Mouse (Mus musculus) MEL (cell line): ENCODE measurements around the gene Bpifb1. TPM values are rescaled to one million over a fixed set of nuclear protein-coding genes. Genes with fewer than 3 reads are reported as not detected.
A peak's percentile ranks its signal among the peaks of the same experiment; 100 is the strongest.

Source experiments
- DNase-seq: peaks from one replicate; pipeline ENCODE4 v3.0.0; 2011; ENCODE audit warnings: low read depth, low spot score
- H3K27ac ChIP-seq: 2 replicates; pipeline ENCODE4 v1.5.1; 2012; ENCODE audit warnings: low read depth, mild to moderate bottlenecking, control low read depth, low read length, moderate library complexity; ENCODE audit not compliant: control insufficient read depth
- H3K27me3 ChIP-seq, 2 experiments: fragments of 150-350 bp in 1 of 2; sonication (generic) in 1 of 2; 2 replicates each; pipeline ENCODE4 v1.6.1; 2012; ENCODE audit warnings: low read length in 2 of 2, mild to moderate bottlenecking in 2 of 2, improper control_type of control experiment in 1 of 2, moderate library complexity in 1 of 2; ENCODE audit not compliant: insufficient read depth in 2 of 2, control insufficient read depth in 1 of 2
- H3K36me3 ChIP-seq, 2 experiments: 2 replicates each; pipeline ENCODE4 v1.6.1; 2012 to 2014; ENCODE audit warnings: low read length in 2 of 2, improper control_type of control experiment in 1 of 2, inconsistent platforms in 1 of 2, mild to moderate bottlenecking in 1 of 2; ENCODE audit not compliant: insufficient read depth in 2 of 2, control insufficient read depth in 1 of 2
- H3K4me1 ChIP-seq, 2 experiments: fragments of 150-350 bp in 1 of 2; sonication (generic) in 1 of 2; 2 replicates each; pipeline ENCODE4 v1.6.1; 2012; ENCODE audit warnings: low read length in 2 of 2, improper control_type of control experiment in 1 of 2, mild to moderate bottlenecking in 1 of 2; ENCODE audit not compliant: insufficient read depth in 2 of 2, control insufficient read depth in 1 of 2
- H3K4me3 ChIP-seq, 2 experiments: fragments of 150-350 bp in 1 of 2; sonication (generic) in 1 of 2; 2 replicates each; pipeline ENCODE4 v1.5.1; 2012; ENCODE audit warnings: low read depth in 2 of 2, low read length in 2 of 2, mild to moderate bottlenecking in 2 of 2, moderate library complexity in 2 of 2, control low read depth in 1 of 2, improper control_type of control experiment in 1 of 2; ENCODE audit not compliant: control insufficient read depth in 1 of 2, insufficient read depth in 1 of 2
- H3K79me2 ChIP-seq: 2 replicates; pipeline ENCODE4 v1.6.1; 2012; ENCODE audit warnings: mild to moderate bottlenecking, low read length, moderate library complexity; ENCODE audit not compliant: control insufficient read depth, poor library complexity, insufficient read depth
- H3K9ac ChIP-seq: 2 replicates; pipeline ENCODE4 v1.6.1; 2012; ENCODE audit warnings: low read depth, mild to moderate bottlenecking, control low read depth, low read length, moderate library complexity; ENCODE audit not compliant: control insufficient read depth, poor library complexity, severe bottlenecking
- H3K9me3 ChIP-seq: fragments of 150-350 bp; sonication (generic); replicated peaks from 2 replicates; pipeline ENCODE4 v1.6.1; 2012; ENCODE audit warnings: mild to moderate bottlenecking, low read length, improper control_type of control experiment, moderate library complexity; ENCODE audit not compliant: insufficient read depth
- CHD1 ChIP-seq: IDR thresholded peaks from 2 replicates; pipeline ENCODE4 v1.6.1; 2012; ENCODE audit warnings: low read depth, mild to moderate bottlenecking, inconsistent platforms, low read length, improper control_type of control experiment
- CTCF ChIP-seq, 3 experiments: IDR thresholded peaks in 2 of 3; conservative IDR thresholded peaks in 1 of 3; 2 replicates each; pipeline ENCODE4 v1.5.1; 2011 to 2012; ENCODE audit warnings: low read length in 3 of 3, low read depth in 2 of 3, mild to moderate bottlenecking in 2 of 3, improper control_type of control experiment in 1 of 3, inconsistent platforms in 1 of 3, mixed read lengths in 1 of 3, moderate library complexity in 1 of 3; ENCODE audit not compliant: control insufficient read depth in 1 of 3, insufficient read depth in 1 of 3, poor library complexity in 1 of 3, severe bottlenecking in 1 of 3
- ETS1 ChIP-seq: IDR thresholded peaks from 2 replicates; pipeline ENCODE4 v1.6.1; 2012; ENCODE audit warnings: low read depth, mild to moderate bottlenecking, inconsistent platforms, low read length, improper control_type of control experiment, moderate library complexity
- GATA1 ChIP-seq: IDR thresholded peaks from 2 replicates; pipeline ENCODE4 v1.6.1; 2011; ENCODE audit warnings: low read depth, low read length, improper control_type of control experiment
- HCFC1 ChIP-seq: IDR thresholded peaks from 2 replicates; pipeline ENCODE4 v1.6.1; 2012; ENCODE audit warnings: low read depth, mild to moderate bottlenecking, inconsistent platforms, low read length, improper control_type of control experiment, moderate library complexity
- JUND ChIP-seq: IDR thresholded peaks from 2 replicates; pipeline ENCODE4 v1.6.1; 2011; ENCODE audit warnings: low read depth, mild to moderate bottlenecking, improper control_type of control experiment, low read length
- KAT2A ChIP-seq: conservative IDR thresholded peaks from 2 replicates; pipeline ENCODE4 v1.6.1; 2012; ENCODE audit warnings: low read depth, low read length, improper control_type of control experiment, inconsistent platforms
- MAZ ChIP-seq: IDR thresholded peaks from 2 replicates; pipeline ENCODE4 v1.6.1; 2012; ENCODE audit warnings: low read depth, mild to moderate bottlenecking, inconsistent platforms, low read length, improper control_type of control experiment
- MEF2A ChIP-seq: IDR thresholded peaks from 2 replicates; pipeline ENCODE4 v1.6.1; 2014; ENCODE audit warnings: low read depth, mild to moderate bottlenecking, inconsistent platforms, low read length, improper control_type of control experiment; ENCODE audit not compliant: poor library complexity, insufficient replicate concordance, severe bottlenecking; ENCODE audit errors: extremely low read depth
- MYB ChIP-seq: IDR thresholded peaks from 2 replicates; pipeline ENCODE4 v1.6.1; 2011; ENCODE audit warnings: mild to moderate bottlenecking, low read depth, low read length, improper control_type of control experiment
- NELFE ChIP-seq: IDR thresholded peaks from 2 replicates; pipeline ENCODE4 v1.6.1; 2011; ENCODE audit warnings: low read depth, low read length, improper control_type of control experiment
- NRF1 ChIP-seq: IDR thresholded peaks from 2 replicates; pipeline ENCODE4 v1.6.1; 2014; ENCODE audit warnings: low read depth, mild to moderate bottlenecking, inconsistent platforms, low read length, improper control_type of control experiment, moderate library complexity; ENCODE audit not compliant: poor library complexity, insufficient read depth, severe bottlenecking
- POLR2A ChIP-seq, 2 experiments: IDR thresholded peaks; 2 replicates each; pipeline ENCODE4 v1.6.1; 2011 to 2012; ENCODE audit warnings: low read length in 2 of 2, mild to moderate bottlenecking in 2 of 2, control low read depth in 1 of 2, improper control_type of control experiment in 1 of 2, low read depth in 1 of 2, moderate library complexity in 1 of 2; ENCODE audit not compliant: control insufficient read depth in 1 of 2, insufficient read depth in 1 of 2, poor library complexity in 1 of 2
- RAD21 ChIP-seq: IDR thresholded peaks from 2 replicates; pipeline ENCODE4 v1.6.1; 2011; ENCODE audit warnings: mild to moderate bottlenecking, low read depth, low read length, improper control_type of control experiment
- RCOR1 ChIP-seq: IDR thresholded peaks from 2 replicates; pipeline ENCODE4 v1.6.1; 2012; ENCODE audit warnings: low read depth, mild to moderate bottlenecking, inconsistent platforms, low read length, improper control_type of control experiment
- SMC3 ChIP-seq: IDR thresholded peaks from 2 replicates; pipeline ENCODE4 v1.6.1; 2011; ENCODE audit warnings: low read depth, low read length, improper control_type of control experiment
- UBTF ChIP-seq: IDR thresholded peaks from 2 replicates; pipeline ENCODE4 v1.6.1; 2012; ENCODE audit warnings: low read depth, mild to moderate bottlenecking, inconsistent platforms, low read length, improper control_type of control experiment, moderate library complexity, borderline replicate concordance; ENCODE audit not compliant: insufficient read depth
- ZC3H11A ChIP-seq: IDR thresholded peaks from 2 replicates; pipeline ENCODE4 v1.6.1; 2012; ENCODE audit warnings: low read depth, mild to moderate bottlenecking, inconsistent platforms, low read length, improper control_type of control experiment
- ZKSCAN1 ChIP-seq: IDR thresholded peaks from 2 replicates; pipeline ENCODE4 v1.6.1; 2012; ENCODE audit warnings: low read depth, mild to moderate bottlenecking, inconsistent platforms, low read length, improper control_type of control experiment, moderate library complexity
- ZMIZ1 ChIP-seq: IDR thresholded peaks from 2 replicates; pipeline ENCODE4 v1.6.1; 2012; ENCODE audit warnings: low read depth, mild to moderate bottlenecking, inconsistent platforms, low read length, improper control_type of control experiment, moderate library complexity
- polyA plus RNA-seq, 2 experiments: library from polyadenylated mRNA; stranded (reverse) in 1 of 2; unstranded in 1 of 2; fragments of >175 nt in 1 of 2; fragments of >200 nt in 1 of 2; gene quantifications; 2 replicates each; pipeline versions ENCODE4 v1.2.1 to v1.2.4; 2012; ENCODE audit warnings: low replicate concordance in 2 of 2, low read depth in 1 of 2; ENCODE audit not compliant: insufficient read length in 2 of 2, insufficient read depth in 1 of 2, missing spikeins in 1 of 2
- total RNA-seq: library from RNA; depleted of rRNA; stranded (reverse); fragments of 300-350 nt; gene quantifications from 2 replicates; pipeline ENCODE4 v1.2.3, GENCODE M21; 2012

Gene Bpifb1
- total and polyA plus RNA-seq, 3 experiments, result not detected

DNA sequence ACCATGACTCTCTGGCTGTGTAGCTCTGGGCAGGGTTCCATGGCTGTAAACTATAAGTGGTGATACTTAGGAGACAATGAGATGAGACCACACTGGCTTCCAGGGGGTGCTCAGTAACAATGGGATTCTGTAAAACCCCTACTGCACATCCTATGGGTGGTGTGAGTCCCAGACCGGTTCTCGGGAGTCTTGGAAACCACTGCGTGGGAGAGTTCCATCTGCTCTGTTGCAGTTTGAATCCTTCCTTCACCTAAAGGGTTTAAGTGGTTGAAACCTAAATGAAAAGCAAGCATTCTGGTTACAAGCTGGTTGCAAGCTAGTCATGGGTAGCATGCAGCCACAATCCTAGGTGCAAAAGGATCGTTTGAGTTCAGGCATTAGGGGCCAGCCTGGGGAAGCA lies 21.3 kb downstream of the Bpifb1 start:
- no peaks in the 10 kb centered on the region for H3K4me1 ChIP-seq
- TF ChIP-seq POLR2A (IDR thresholded peaks at IDR 0.05; ENCODE audit: control insufficient read depth in 1 of 2, insufficient read depth in 1 of 2, low read depth in 1 of 2, low read length in 2 of 2, poor library complexity in 1 of 2), result no peak
- no peak for TF ChIP-seq JUND
- TF ChIP-seq MAZ, result no peak
- TF ChIP-seq ZC3H11A, result no peak
- TF ChIP-seq ZMIZ1, result no peak
- no peak for TF ChIP-seq CTCF (IDR thresholded peaks at IDR 0.05 in 2 of 3, conservative IDR thresholded peaks at IDR 0.05 in 1 of 3; ENCODE audit: control insufficient read depth in 1 of 3, insufficient read depth in 1 of 3, low read depth in 2 of 3, low read length in 3 of 3, poor library complexity in 1 of 3, severe bottlenecking in 1 of 3)
- H3K9me3 ChIP-seq, result no peaks in the 10 kb centered on the region
- no peaks in the 10 kb centered on the region for H3K27me3 ChIP-seq
- no peaks in the 10 kb centered on the region for H3K36me3 ChIP-seq
- no peak overlapping the region for H3K4me3 ChIP-seq
- no peak overlapping the region for H3K9ac ChIP-seq
- no peak overlapping the region for H3K27ac ChIP-seq
- no peaks in the 10 kb centered on the region for H3K79me2 ChIP-seq
- no peak for DNase-seq

DNA sequence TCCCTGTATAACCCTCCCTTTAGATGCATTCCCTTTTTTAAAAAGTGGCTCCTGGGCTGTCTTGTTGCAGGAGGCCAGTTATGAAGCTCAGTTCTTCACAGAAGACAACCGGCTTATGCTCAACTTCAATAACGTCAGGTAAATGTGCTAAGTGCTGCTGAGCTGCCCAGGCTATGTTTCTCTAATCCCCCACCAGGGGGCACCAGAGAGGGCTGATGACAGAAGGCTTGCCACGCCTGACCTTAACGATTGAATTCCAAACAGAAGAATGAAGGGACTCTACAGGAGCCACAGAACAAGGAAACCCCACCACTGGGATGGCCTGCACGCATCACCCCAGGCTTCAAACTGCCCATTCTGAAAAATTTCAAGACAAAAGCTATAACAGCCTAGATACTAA lies 24.6 kb downstream of the Bpifb1 start:
- Histone ChIP-seq H3K27me3 (no peaks in the 10 kb centered on the region), H3K9ac (no peak overlapping the region), H3K36me3 (no peaks in the 10 kb centered on the region), H3K27ac (no peak overlapping the region), H3K4me3 (no peak overlapping the region), H3K79me2 (no peaks in the 10 kb centered on the region), H3K9me3 (no peaks in the 10 kb centered on the region), H3K4me1 (no peaks in the 10 kb centered on the region)
- peak; percentile 60 for DNase-seq
- TF ChIP-seq CHD1 (no peak), CTCF (IDR thresholded peaks at IDR 0.05 in 2 of 3, conservative IDR thresholded peaks at IDR 0.05 in 1 of 3; ENCODE audit: control insufficient read depth in 1 of 3, insufficient read depth in 1 of 3, low read depth in 2 of 3, low read length in 3 of 3, poor library complexity in 1 of 3, severe bottlenecking in 1 of 3) (peak; percentile 70 to 84 (median 71)), RAD21 (peak; percentile 34), SMC3 (peak; percentile 70)

GRCm38 (mm10) chr2:154219950-154220349 lies 29.3 kb downstream of the Bpifb1 start:
- H3K4me3 ChIP-seq, result no peak overlapping the region
- no peaks in the 10 kb centered on the region for H3K4me1 ChIP-seq
- no peaks in the 10 kb centered on the region for H3K27me3 ChIP-seq
- no peak overlapping the region for H3K27ac ChIP-seq
- H3K79me2 ChIP-seq, result no peaks in the 10 kb centered on the region
- no peak for TF ChIP-seq HCFC1
- TF ChIP-seq RAD21, result no peak
- no peak for TF ChIP-seq UBTF
- no peak for TF ChIP-seq NRF1
- no peak for TF ChIP-seq ZMIZ1
- no peak for TF ChIP-seq NELFE
- TF ChIP-seq RCOR1, result no peak
- no peak for TF ChIP-seq KAT2A
- TF ChIP-seq POLR2A (IDR thresholded peaks at IDR 0.05; ENCODE audit: control insufficient read depth in 1 of 2, insufficient read depth in 1 of 2, low read depth in 1 of 2, low read length in 2 of 2, poor library complexity in 1 of 2), result no peak
- no peak for TF ChIP-seq MAZ
- TF ChIP-seq MEF2A, result no peak
- no peak for TF ChIP-seq ZKSCAN1
- TF ChIP-seq MYB, result no peak
- no peak for TF ChIP-seq ETS1
- no peak for TF ChIP-seq GATA1
- no peak for TF ChIP-seq CHD1
- DNase-seq, result no peak
- H3K36me3 ChIP-seq, result no peaks in the 10 kb centered on the region
- no peaks in the 10 kb centered on the region for H3K9me3 ChIP-seq
- no peak overlapping the region for H3K9ac ChIP-seq
